Mouse (Mus musculus): ENCODE data around the gene 1700001F09Rik. TPM values are rescaled to one million over a fixed set of nuclear protein-coding genes. Genes with fewer than 3 reads are reported as not detected.
"Not testable (repeated sequence)": the region's sequence is repeated elsewhere in the genome, so short reads cannot be mapped to it uniquely, and the experiment has no call there.

Gene 1700001F09Rik
- polyA plus RNA-seq (2012; rRNA removed): not detected in 2 replicates

- not testable (repeated sequence) for DNase-seq (ENCODE audit: low spot score)
Observed at GRCm38 (mm10) chr14:43347711-43348110, at the start of gene 1700001F09Rik. 1700001F09Rik (minus strand) TSS chr14:43347811.

GRCm38 (mm10) chr14:43361713-43362112 lies 14.1 kb upstream of the 1700001F09Rik start:
- peak; percentile 22 for DNase-seq (ENCODE audit: low spot score)

GRCm38 (mm10) chr14:43359246-43359645 lies 11.6 kb upstream of the 1700001F09Rik start:
- peak; percentile 23 for DNase-seq (ENCODE audit: low spot score)

GRCm38 (mm10) chr14:43357496-43357895 lies 9.9 kb upstream of the 1700001F09Rik start:
- DNase-seq (ENCODE audit: low spot score): not testable (repeated sequence)

- peak; percentile 23 for DNase-seq (ENCODE audit: low spot score)
Observed at GRCm38 (mm10) chr14:43352944-43353343, 5.3 kb upstream of the 1700001F09Rik start.

GRCm38 (mm10) chr14:43337646-43338045 lies 10.0 kb downstream of the 1700001F09Rik start:
- not testable (repeated sequence) for DNase-seq (ENCODE audit: low spot score)

- DNase-seq (ENCODE audit: low spot score): not testable (repeated sequence)
Observed at GRCm38 (mm10) chr14:43331362-43331880, 16.2 kb downstream of the 1700001F09Rik start.

- not testable (repeated sequence) for DNase-seq (ENCODE audit: low spot score)
Observed at GRCm38 (mm10) chr14:43328603-43329002, 19.0 kb downstream of the 1700001F09Rik start.

- not testable (repeated sequence) for DNase-seq (ENCODE audit: low spot score)
Observed at GRCm38 (mm10) chr14:43319516-43319915, 28.1 kb downstream of the 1700001F09Rik start.

- DNase-seq (ENCODE audit: low spot score): not testable (repeated sequence)
Observed at GRCm38 (mm10) chr14:43293503-43293902, 54.1 kb downstream of the 1700001F09Rik start, which contains the start of gene Gm8127. Gm8127 (minus strand) TSS chr14:43293832.

Other genes starting within 250 kb of the 1700001F09Rik start
- gene Gm8104, start 247.2 kb downstream of the 1700001F09Rik start, polyA plus RNA-seq (2012; rRNA removed): not detected in 2 replicates
- not detected in 2 replicates for gene Gm7233, start 167.9 kb downstream of the 1700001F09Rik start, polyA plus RNA-seq (2012; rRNA removed)
- gene Gm8122, start 112.5 kb downstream of the 1700001F09Rik start, polyA plus RNA-seq (2012; rRNA removed): not detected in 2 replicates
- not detected in 2 replicates for gene Gm8126, start 89.2 kb downstream of the 1700001F09Rik start, polyA plus RNA-seq (2012; rRNA removed)
- not detected in 2 replicates for gene Gm9732, start 72.8 kb downstream of the 1700001F09Rik start, polyA plus RNA-seq (2012; rRNA removed)
- gene Gm8127, start 54.0 kb downstream of the 1700001F09Rik start, polyA plus RNA-seq (2012; rRNA removed): not detected in 2 replicates
- not detected in 2 replicates for gene Gm8138, start 68.5 kb upstream of the 1700001F09Rik start, polyA plus RNA-seq (2012; rRNA removed)
- gene Gm5799, start 195.8 kb upstream of the 1700001F09Rik start, polyA plus RNA-seq (2012; rRNA removed): not detected in 2 replicates
- not detected in 2 replicates for gene Gm17654, start 231.3 kb upstream of the 1700001F09Rik start, polyA plus RNA-seq (2012; rRNA removed)

Measured in urinary bladder, adult 2 months (tissue).